Mouse (Mus musculus): ENCODE measurements around the gene Fam24a.

DNA sequence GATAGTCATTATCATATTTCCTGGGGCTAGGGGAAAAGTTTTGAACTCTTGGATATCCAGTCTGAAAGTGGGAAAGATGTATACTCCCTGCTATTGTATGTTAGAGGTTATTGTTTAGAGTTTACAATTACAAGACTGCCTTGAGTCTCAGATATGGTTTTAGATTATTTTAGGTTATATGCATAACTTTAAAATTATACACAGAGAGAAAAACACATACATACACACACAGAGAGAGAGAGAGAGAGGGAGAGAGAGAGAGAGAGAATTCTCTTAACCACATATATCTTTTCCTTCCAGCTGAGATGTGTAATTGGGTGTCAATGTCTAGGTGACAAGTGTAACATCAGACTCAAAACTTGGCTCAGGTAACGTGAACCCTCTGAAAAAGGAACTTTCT lies at the start of gene Fam24a:
- no peak for TF ChIP-seq GATA1 (IDR thresholded peaks at IDR 0.05; ENCODE audit: borderline replicate concordance, low read length)
- no peak for TF ChIP-seq FLI1 (IDR thresholded peaks at IDR 0.05; ENCODE audit: low read length)

All from megakaryocyte, embryonic 14.5 days (primary cell).